Mouse (Mus musculus) CD4-positive, CD25-positive, alpha-beta regulatory T cell, adult 2 months (primary cell): ENCODE measurements around the gene H2al1f.
"Not testable (repeated sequence)": the region's sequence is repeated elsewhere in the genome, so short reads cannot be mapped to it uniquely, and the experiment has no call there.

Source experiments
- DNase-seq: peaks from one replicate; pipeline ENCODE4 v3.0.0-alpha.2; 2012; ENCODE audit warnings: low read depth, low spot score

Gene H2al1f

DNA sequence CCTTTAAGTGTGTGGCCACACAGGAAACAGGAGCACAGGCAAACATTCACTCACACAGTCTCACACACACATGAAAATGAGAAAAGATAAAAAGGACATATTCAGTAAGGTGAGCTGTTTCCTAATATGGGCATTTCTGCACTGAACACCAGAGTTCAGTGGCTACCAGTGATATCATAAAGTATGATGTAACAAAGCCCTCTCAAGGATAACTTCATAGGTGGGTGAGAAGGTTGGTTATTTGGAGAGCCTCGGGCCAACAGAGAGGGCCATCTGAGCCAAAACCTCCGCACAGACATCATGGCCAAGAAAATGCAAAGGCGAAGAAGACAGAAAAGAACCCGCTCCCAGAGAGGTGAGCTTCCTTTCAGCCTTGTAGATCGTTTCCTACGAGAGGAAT, at the start of gene H2al1f:
Gene H2al1f (plus strand): TSS at position 301 of the 400 bp plus-strand sequence.
- DNase-seq: not testable (repeated sequence)

DNA sequence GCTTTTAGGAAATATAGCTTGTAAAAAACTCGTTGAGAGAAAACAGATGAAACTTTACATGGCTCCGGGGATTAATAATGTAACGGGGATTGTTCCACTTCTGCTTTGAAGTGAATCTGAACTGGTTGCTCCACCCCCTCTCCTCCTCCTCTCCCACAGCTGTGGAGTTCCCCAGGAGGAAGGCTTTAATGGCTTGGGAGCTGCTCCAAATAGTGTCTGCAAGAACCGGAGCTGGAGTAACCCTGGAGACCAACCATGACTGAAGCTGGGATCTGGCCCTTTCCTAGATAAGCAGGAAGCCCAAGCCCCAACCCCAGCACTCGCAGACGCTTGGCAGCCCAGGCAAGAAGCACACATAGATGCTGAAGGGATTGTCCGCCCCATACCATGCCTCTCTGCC, 47.2 kb upstream of the H2al1f start:
- DNase-seq: no peak

DNA sequence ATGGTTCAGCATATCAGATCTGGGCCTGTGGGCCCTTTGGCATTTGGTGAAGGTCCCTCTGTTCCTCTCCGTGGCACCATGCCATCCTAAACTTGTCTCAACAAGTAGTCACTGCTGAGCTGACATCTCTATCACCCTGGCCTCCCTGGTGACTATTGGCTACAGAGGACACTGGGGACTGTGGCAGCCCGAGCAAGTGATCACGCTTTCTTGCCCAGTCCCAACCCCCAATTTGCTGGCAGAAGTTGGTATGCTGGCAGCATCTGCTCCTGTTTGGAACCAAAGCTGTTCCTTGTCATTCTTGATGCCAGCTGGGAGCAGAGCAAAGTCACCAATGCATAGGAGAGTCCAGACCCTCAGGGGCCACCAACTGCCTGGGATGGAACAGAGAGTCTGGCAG, 45.9 kb upstream of the H2al1f start:
- no peak for DNase-seq

- no peak for DNase-seq
Measured at GRCm38 (mm10) chrX:11273190-11273589, 41.8 kb upstream of the H2al1f start.

DNA sequence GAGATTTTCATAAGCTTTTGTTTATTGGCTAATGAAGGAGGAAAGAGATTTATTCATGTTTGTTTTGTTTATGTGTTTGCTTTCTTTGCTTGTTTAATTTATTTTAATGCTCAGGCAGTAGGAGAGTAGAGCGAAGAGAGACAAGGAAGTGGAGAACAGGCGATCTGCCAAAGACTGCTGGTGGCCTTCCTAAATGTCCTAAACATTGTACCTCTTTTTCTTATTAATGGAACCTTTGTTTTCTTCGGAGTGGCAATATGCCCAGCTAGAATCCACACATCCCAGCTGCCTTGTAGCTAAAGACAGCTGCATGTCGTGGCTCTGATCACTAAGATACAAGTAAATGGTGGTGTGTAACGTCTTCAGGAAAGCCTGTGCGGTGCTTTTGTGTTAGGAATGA, 37.9 kb upstream of the H2al1f start:
- DNase-seq: no peak

DNA sequence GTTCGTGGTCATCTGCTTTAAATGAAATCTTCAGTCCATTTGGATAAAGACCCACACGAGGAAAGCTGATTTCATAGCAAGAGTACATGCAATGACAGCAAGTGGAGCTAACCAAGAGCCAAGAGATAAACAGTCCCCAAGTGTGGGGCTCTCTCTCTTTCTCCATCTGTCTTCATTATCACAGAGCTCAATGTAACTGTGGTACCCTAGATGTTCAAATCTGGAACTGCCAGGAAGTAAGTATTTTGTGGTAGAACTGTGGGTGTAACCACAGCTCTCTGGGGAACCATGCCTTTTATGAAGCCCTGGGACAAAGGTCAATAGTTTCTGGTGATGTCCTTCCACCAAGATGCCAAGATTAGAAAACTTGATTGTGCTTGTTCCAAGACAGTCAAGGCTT, 34.2 kb upstream of the H2al1f start:
- no peak for DNase-seq

DNA sequence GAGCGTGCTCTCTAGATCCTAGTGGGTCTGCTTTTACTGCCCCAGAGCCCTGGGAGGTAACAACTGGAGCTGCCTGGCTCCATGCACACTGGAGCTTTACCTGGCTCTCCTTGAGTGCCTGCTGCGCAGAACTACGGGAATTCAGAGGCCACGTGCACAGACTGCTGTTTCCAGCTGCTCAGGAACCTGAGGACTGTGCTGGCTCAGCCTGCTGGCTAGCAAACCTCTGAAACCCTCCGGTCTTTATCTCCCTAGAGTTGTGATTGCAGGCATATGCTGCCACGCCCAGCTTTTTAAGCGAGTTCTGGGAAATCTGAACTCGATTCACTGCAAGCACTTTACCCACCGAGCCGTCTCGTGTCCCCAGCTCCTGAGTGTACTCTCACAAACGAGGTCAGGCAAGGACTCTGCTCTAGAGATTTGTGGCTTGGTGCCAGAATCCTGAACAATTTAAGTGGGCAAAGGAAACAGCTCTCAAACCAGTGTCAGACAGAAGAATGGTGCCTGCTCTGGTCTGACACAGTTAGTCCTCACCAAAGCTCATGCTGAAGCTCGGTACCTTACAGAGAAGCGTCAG, 26.6 kb upstream of the H2al1f start:
- DNase-seq: no peak

GRCm38 (mm10) chrX:11289244-11289643, 25.7 kb upstream of the H2al1f start:
- peak; percentile 3 for DNase-seq

DNA sequence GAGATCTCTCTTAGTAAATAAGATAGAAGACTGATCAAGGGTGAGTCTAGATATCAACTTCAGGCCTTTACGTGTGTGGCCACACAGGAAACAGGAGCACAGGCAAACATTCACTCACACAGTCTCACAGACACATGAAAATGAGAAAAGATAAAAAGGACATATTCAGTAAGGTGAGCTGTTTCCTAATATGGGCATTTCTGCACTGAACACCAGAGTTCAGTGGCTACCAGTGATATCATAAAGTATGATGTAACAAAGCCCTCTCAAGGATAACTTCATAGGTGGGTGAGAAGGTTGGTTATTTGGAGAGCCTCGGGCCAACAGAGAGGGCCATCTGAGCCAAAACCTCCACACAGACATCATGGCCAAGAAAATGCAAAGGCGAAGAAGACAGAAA, 16.0 kb upstream of the H2al1f start, which contains the start of gene H2al1a:
Gene H2al1a (plus strand): TSS at position 301 of the 400 bp plus-strand sequence.
- not testable (repeated sequence) for DNase-seq

DNA sequence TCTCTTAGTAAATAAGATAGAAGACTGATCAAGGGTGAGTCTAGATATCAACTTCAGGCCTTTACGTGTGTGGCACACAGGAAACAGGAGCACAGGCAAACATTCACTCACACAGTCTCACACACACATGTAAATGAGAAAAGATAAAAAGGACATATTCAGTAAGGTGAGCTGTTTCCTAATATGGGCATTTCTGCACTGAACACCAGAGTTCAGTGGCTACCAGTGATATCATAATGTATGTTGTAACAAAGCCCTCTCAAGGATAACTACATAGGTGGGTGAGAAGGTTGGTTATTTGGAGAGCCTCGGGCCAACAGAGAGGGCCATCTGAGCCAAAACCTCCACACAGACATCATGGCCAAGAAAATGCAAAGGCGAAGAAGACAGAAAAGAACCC, 12.8 kb upstream of the H2al1f start, which contains the start of gene H2al1b:
Gene H2al1b (plus strand): TSS at position 301 of the 400 bp plus-strand sequence.
- DNase-seq: not testable (repeated sequence)

DNA sequence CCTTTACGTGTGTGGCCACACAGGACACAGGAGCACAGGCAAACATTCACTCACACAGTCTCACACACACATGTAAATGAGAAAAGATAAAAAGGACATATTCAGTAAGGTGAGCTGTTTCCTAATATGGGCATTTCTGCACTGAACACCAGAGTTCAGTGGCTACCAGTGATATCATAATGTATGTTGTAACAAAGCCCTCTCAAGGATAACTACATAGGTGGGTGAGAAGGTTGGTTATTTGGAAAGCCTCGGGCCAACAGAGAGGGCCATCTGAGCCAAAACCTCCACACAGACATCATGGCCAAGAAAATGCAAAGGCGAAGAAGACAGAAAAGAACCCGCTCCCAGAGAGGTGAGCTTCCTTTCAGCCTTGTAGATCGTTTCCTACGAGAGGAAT, 9.6 kb upstream of the H2al1f start, which contains the start of gene H2al1c:
Gene H2al1c (plus strand): TSS at position 301 of the 400 bp plus-strand sequence.
- DNase-seq: not testable (repeated sequence)

DNA sequence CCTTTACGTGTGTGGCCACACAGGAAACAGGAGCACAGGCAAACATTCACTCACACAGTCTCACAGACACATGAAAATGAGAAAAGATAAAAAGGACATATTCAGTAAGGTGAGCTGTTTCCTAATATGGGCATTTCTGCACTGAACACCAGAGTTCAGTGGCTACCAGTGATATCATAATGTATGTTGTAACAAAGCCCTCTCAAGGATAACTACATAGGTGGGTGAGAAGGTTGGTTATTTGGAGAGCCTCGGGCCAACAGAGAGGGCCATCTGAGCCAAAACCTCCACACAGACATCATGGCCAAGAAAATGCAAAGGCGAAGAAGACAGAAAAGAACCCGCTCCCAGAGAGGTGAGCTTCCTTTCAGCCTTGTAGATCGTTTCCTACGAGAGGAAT, 6.4 kb upstream of the H2al1f start, which contains the start of gene H2al1d:
Gene H2al1d (plus strand): TSS at position 301 of the 400 bp plus-strand sequence.
- DNase-seq: not testable (repeated sequence)

GRCm38 (mm10) chrX:11311634-11312033, 3.3 kb upstream of the H2al1f start, which contains the start of gene H2al1e:
Gene H2al1e, plus strand, starts transcription at chrX:11311934.
- not testable (repeated sequence) for DNase-seq

DNA sequence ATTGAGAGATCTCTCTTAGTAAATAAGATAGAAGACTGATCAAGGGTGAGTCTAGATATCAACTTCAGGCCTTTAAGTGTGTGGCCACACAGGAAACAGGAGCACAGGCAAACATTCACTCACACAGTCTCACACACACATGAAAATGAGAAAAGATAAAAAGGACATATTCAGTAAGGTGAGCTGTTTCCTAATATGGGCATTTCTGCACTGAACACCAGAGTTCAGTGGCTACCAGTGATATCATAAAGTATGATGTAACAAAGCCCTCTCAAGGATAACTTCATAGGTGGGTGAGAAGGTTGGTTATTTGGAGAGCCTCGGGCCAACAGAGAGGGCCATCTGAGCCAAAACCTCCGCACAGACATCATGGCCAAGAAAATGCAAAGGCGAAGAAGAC, 3.0 kb downstream of the H2al1f start, which contains the start of gene H2al1g:
Gene H2al1g (plus strand): TSS at position 301 of the 400 bp plus-strand sequence.
- not testable (repeated sequence) for DNase-seq

GRCm38 (mm10) chrX:11321192-11321591, 6.2 kb downstream of the H2al1f start, which contains the start of gene H2al1h:
Gene H2al1h, plus strand, starts transcription at chrX:11321492.
- DNase-seq: not testable (repeated sequence)

DNA sequence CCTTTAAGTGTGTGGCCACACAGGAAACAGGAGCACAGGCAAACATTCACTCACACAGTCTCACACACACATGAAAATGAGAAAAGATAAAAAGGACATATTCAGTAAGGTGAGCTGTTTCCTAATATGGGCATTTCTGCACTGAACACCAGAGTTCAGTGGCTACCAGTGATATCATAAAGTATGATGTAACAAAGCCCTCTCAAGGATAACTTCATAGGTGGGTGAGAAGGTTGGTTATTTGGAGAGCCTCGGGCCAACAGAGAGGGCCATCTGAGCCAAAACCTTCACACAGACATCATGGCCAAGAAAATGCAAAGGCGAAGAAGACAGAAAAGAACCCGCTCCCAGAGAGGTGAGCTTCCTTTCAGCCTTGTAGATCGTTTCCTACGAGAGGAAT, 9.4 kb downstream of the H2al1f start, which contains the start of gene H2al1i:
Gene H2al1i (plus strand): TSS at position 301 of the 400 bp plus-strand sequence.
- DNase-seq: not testable (repeated sequence)

DNA sequence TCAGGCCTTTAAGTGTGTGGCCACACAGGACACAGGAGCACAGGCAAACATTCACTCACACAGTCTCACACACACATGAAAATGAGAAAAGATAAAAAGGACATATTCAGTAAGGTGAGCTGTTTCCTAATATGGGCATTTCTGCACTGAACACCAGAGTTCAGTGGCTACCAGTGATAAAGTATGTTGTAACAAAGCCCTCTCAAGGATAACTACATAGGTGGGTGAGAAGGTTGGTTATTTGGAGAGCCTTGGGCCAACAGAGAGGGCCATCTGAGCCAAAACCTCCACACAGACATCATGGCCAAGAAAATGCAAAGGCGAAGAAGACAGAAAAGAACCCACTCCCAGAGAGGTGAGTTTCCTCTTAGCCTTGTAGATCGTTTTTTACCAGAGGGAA, 12.6 kb downstream of the H2al1f start, which contains the start of gene H2al1j:
Gene H2al1j (plus strand): TSS at position 301 of the 400 bp plus-strand sequence.
- DNase-seq: not testable (repeated sequence)

GRCm38 (mm10) chrX:11345762-11346161, 30.8 kb downstream of the H2al1f start:
- no peak for DNase-seq

- DNase-seq: no peak
Measured at GRCm38 (mm10) chrX:11346756-11347155, 31.8 kb downstream of the H2al1f start.

- DNase-seq: no peak
Measured at GRCm38 (mm10) chrX:11360823-11361222, 45.9 kb downstream of the H2al1f start.

- no peak for DNase-seq
Measured at GRCm38 (mm10) chrX:11361261-11361660, 46.3 kb downstream of the H2al1f start.

GRCm38 (mm10) chrX:11363890-11364289, 48.9 kb downstream of the H2al1f start:
- no peak for DNase-seq
